Mouse (Mus musculus): ENCODE data around the gene B4galt5. TPM values are rescaled to one million over a fixed set of nuclear protein-coding genes. Genes with fewer than 3 reads are reported as not detected.
"Not testable (repeated sequence)": the region's sequence is repeated elsewhere in the genome, so short reads cannot be mapped to it uniquely, and the experiment has no call there.

Gene B4galt5
- 21.0 and 24.2 TPM in 2 replicates for polyA plus RNA-seq (2014; fragmentation: Nextera tagmentation; extraction: Ambion mirVana)

- Histone ChIP-seq H3K9me3 (ENCODE audit: control insufficient read depth, low read length) (no peaks in the 10 kb centered on the region), H3K4me1 (ENCODE audit: control insufficient read depth in 2 of 2, insufficient read depth in 2 of 2, low read length in 2 of 2) (peaks cover 22 to 38% of the 10 kb centered on the region in 2 experiments), H3K27me3 (ENCODE audit: control insufficient read depth, insufficient read depth, low read length) (no peaks in the 10 kb centered on the region), H3K27ac (replicated peaks in 1 of 2; ENCODE audit: control insufficient read depth in 1 of 2, insufficient read depth in 1 of 2, low read depth in 2 of 2, low read length in 2 of 2) (peak within 1 kb of the TSS; percentile 80 to 88), H3K36me3 (ENCODE audit: control insufficient read depth, insufficient read depth, low read length) (no peaks in the 10 kb centered on the region), H3K4me3 (ENCODE audit: control insufficient read depth in 1 of 2, insufficient read depth in 1 of 2, low read depth in 1 of 2, low read length in 2 of 2) (peak within 1 kb of the TSS; percentile 67 to 90), H3K4me2 (ENCODE audit: low read length) (peak within 1 kb of the TSS; percentile 87), H3K9ac (ENCODE audit: low read length) (peak within 1 kb of the TSS; percentile 93)
- peak; percentile 15; the same call in 1 of the 2 replicates for ATAC-seq (ENCODE audit: insufficient number of reproducible peaks, insufficient read depth, low FRiP score, low read depth)
- under 1% methylated on average over 61 of the region's 111 CpGs for WGBS
Observed at GRCm38 (mm10) chr2:167348376-167349282, at the start of gene B4galt5. Gene B4galt5 (minus strand): TSS chr2:167349183.

- not testable (repeated sequence) for H3K4me1 ChIP-seq (ENCODE audit: control insufficient read depth in 2 of 2, insufficient read depth in 2 of 2, low read length in 2 of 2); H3K27me3 ChIP-seq (ENCODE audit: control insufficient read depth, insufficient read depth, low read length); H3K4me3 ChIP-seq (ENCODE audit: control insufficient read depth in 1 of 2, insufficient read depth in 1 of 2, low read depth in 1 of 2, low read length in 2 of 2); H3K9me3 ChIP-seq (ENCODE audit: control insufficient read depth, low read length); ATAC-seq (ENCODE audit: insufficient number of reproducible peaks, insufficient read depth, low FRiP score, low read depth); H3K36me3 ChIP-seq (ENCODE audit: control insufficient read depth, insufficient read depth, low read length); H3K9ac ChIP-seq (ENCODE audit: low read length); H3K4me2 ChIP-seq (ENCODE audit: low read length); H3K27ac ChIP-seq (replicated peaks in 1 of 2; ENCODE audit: control insufficient read depth in 1 of 2, insufficient read depth in 1 of 2, low read depth in 2 of 2, low read length in 2 of 2)
- 96% methylated on average over 9 of the region's 9 CpGs for WGBS
Observed at GRCm38 (mm10) chr2:167396420-167396819, 47.4 kb upstream of the B4galt5 start.

- no peaks in the 10 kb centered on the region for H3K4me1 ChIP-seq (ENCODE audit: control insufficient read depth in 2 of 2, insufficient read depth in 2 of 2, low read length in 2 of 2)
- no peak overlapping the region for H3K9ac ChIP-seq (ENCODE audit: low read length)
- no peak overlapping the region for H3K27ac ChIP-seq (replicated peaks in 1 of 2; ENCODE audit: control insufficient read depth in 1 of 2, insufficient read depth in 1 of 2, low read depth in 2 of 2, low read length in 2 of 2)
- no peaks in the 10 kb centered on the region for H3K9me3 ChIP-seq (ENCODE audit: control insufficient read depth, low read length)
- H3K4me2 ChIP-seq (ENCODE audit: low read length) = no peak overlapping the region
- WGBS = 64% methylated on average over 7 of the region's 7 CpGs
- H3K4me3 ChIP-seq (ENCODE audit: control insufficient read depth in 1 of 2, insufficient read depth in 1 of 2, low read depth in 1 of 2, low read length in 2 of 2) = no peak overlapping the region
- H3K36me3 ChIP-seq (ENCODE audit: control insufficient read depth, insufficient read depth, low read length) = no peaks in the 10 kb centered on the region
- no peak for ATAC-seq (ENCODE audit: insufficient number of reproducible peaks, insufficient read depth, low FRiP score, low read depth)
- no peaks in the 10 kb centered on the region for H3K27me3 ChIP-seq (ENCODE audit: control insufficient read depth, insufficient read depth, low read length)
Observed at GRCm38 (mm10) chr2:167394426-167394825, 45.4 kb upstream of the B4galt5 start.

GRCm38 (mm10) chr2:167386998-167387397 lies 38.0 kb upstream of the B4galt5 start:
- Histone ChIP-seq H3K9ac (ENCODE audit: low read length) (no peak overlapping the region), H3K27me3 (ENCODE audit: control insufficient read depth, insufficient read depth, low read length) (no peaks in the 10 kb centered on the region), H3K4me1 (ENCODE audit: control insufficient read depth in 2 of 2, insufficient read depth in 2 of 2, low read length in 2 of 2) (peaks cover 15 to 23% of the 10 kb centered on the region in 2 experiments), H3K27ac (replicated peaks in 1 of 2; ENCODE audit: control insufficient read depth in 1 of 2, insufficient read depth in 1 of 2, low read depth in 2 of 2, low read length in 2 of 2) (no peak overlapping the region), H3K36me3 (ENCODE audit: control insufficient read depth, insufficient read depth, low read length) (no peaks in the 10 kb centered on the region), H3K4me3 (ENCODE audit: control insufficient read depth in 1 of 2, insufficient read depth in 1 of 2, low read depth in 1 of 2, low read length in 2 of 2) (no peak overlapping the region), H3K9me3 (ENCODE audit: control insufficient read depth, low read length) (no peaks in the 10 kb centered on the region), H3K4me2 (ENCODE audit: low read length) (no peak overlapping the region)
- WGBS = 59% methylated on average over 6 of the region's 6 CpGs
- ATAC-seq (ENCODE audit: insufficient number of reproducible peaks, insufficient read depth, low FRiP score, low read depth) = no peak

- WGBS = 84% methylated on average over 4 of the region's 4 CpGs
- Histone ChIP-seq H3K9me3 (ENCODE audit: control insufficient read depth, low read length) (no peaks in the 10 kb centered on the region), H3K27me3 (ENCODE audit: control insufficient read depth, insufficient read depth, low read length) (no peaks in the 10 kb centered on the region), H3K4me3 (ENCODE audit: control insufficient read depth in 1 of 2, insufficient read depth in 1 of 2, low read depth in 1 of 2, low read length in 2 of 2) (no peak overlapping the region), H3K36me3 (ENCODE audit: control insufficient read depth, insufficient read depth, low read length) (no peaks in the 10 kb centered on the region), H3K9ac (ENCODE audit: low read length) (no peak overlapping the region), H3K4me1 (ENCODE audit: control insufficient read depth in 2 of 2, insufficient read depth in 2 of 2, low read length in 2 of 2) (peaks cover 15 to 23% of the 10 kb centered on the region in 2 experiments), H3K27ac (replicated peaks in 1 of 2; ENCODE audit: control insufficient read depth in 1 of 2, insufficient read depth in 1 of 2, low read depth in 2 of 2, low read length in 2 of 2) (no peak overlapping the region), H3K4me2 (ENCODE audit: low read length) (no peak overlapping the region)
- ATAC-seq (ENCODE audit: insufficient number of reproducible peaks, insufficient read depth, low FRiP score, low read depth) = no peak
Observed at GRCm38 (mm10) chr2:167386456-167386855, 37.5 kb upstream of the B4galt5 start.

- Histone ChIP-seq H3K9me3 (ENCODE audit: control insufficient read depth, low read length) (no peaks in the 10 kb centered on the region), H3K36me3 (ENCODE audit: control insufficient read depth, insufficient read depth, low read length) (no peaks in the 10 kb centered on the region), H3K4me2 (ENCODE audit: low read length) (no peak overlapping the region; the same call in 1 of the 2 replicates), H3K4me3 (ENCODE audit: control insufficient read depth in 1 of 2, insufficient read depth in 1 of 2, low read depth in 1 of 2, low read length in 2 of 2) (no peak overlapping the region), H3K4me1 (ENCODE audit: control insufficient read depth in 2 of 2, insufficient read depth in 2 of 2, low read length in 2 of 2) (peaks cover 17 to 27% of the 10 kb centered on the region in 2 experiments), H3K27ac (replicated peaks in 1 of 2; ENCODE audit: control insufficient read depth in 1 of 2, insufficient read depth in 1 of 2, low read depth in 2 of 2, low read length in 2 of 2) (peak overlapping the region; percentile 50 to 70), H3K9ac (ENCODE audit: low read length) (no peak overlapping the region), H3K27me3 (ENCODE audit: control insufficient read depth, insufficient read depth, low read length) (no peaks in the 10 kb centered on the region)
- ATAC-seq (ENCODE audit: insufficient number of reproducible peaks, insufficient read depth, low FRiP score, low read depth) = no peak
- 19% methylated on average over 13 of the region's 13 CpGs for WGBS
Observed at GRCm38 (mm10) chr2:167383666-167384083, 34.7 kb upstream of the B4galt5 start.

- Histone ChIP-seq H3K27me3 (ENCODE audit: control insufficient read depth, insufficient read depth, low read length) (no peaks in the 10 kb centered on the region), H3K36me3 (ENCODE audit: control insufficient read depth, insufficient read depth, low read length) (no peaks in the 10 kb centered on the region), H3K9ac (ENCODE audit: low read length) (no peak overlapping the region), H3K4me1 (ENCODE audit: control insufficient read depth in 2 of 2, insufficient read depth in 2 of 2, low read length in 2 of 2) (peaks cover 17 to 29% of the 10 kb centered on the region in 2 experiments), H3K4me2 (ENCODE audit: low read length) (no peak overlapping the region), H3K4me3 (ENCODE audit: control insufficient read depth in 1 of 2, insufficient read depth in 1 of 2, low read depth in 1 of 2, low read length in 2 of 2) (no peak overlapping the region), H3K27ac (replicated peaks in 1 of 2; ENCODE audit: control insufficient read depth in 1 of 2, insufficient read depth in 1 of 2, low read depth in 2 of 2, low read length in 2 of 2) (no peak overlapping the region), H3K9me3 (ENCODE audit: control insufficient read depth, low read length) (no peaks in the 10 kb centered on the region)
- no peak for ATAC-seq (ENCODE audit: insufficient number of reproducible peaks, insufficient read depth, low FRiP score, low read depth)
- 88% methylated on average over 7 of the region's 7 CpGs for WGBS
Observed at GRCm38 (mm10) chr2:167382389-167382788, 33.4 kb upstream of the B4galt5 start.
